Mouse (Mus musculus): ENCODE results near the gene Fhdc1.

The Fhdc1 gene

GRCm38 (mm10) chr3:84480006-84480897 lies at the start of gene Fhdc1:
TSS of gene Fhdc1 (minus strand) at chr3:84480429.
- DNase-seq (ENCODE audit: low spot score), result peak; percentile 77

- no peak for DNase-seq (ENCODE audit: low spot score)
These were observed 48.8 kb upstream of the Fhdc1 start for GRCm38 (mm10) chr3:84529021-84529420.

- no peak for DNase-seq (ENCODE audit: low spot score)
These were observed 44.7 kb upstream of the Fhdc1 start for GRCm38 (mm10) chr3:84524952-84525351.

GRCm38 (mm10) chr3:84516163-84516562 lies 35.9 kb upstream of the Fhdc1 start:
- no peak for DNase-seq (ENCODE audit: low spot score)

GRCm38 (mm10) chr3:84512774-84513515 lies 32.7 kb upstream of the Fhdc1 start:
- no peak for DNase-seq (ENCODE audit: low spot score)

- no peak for DNase-seq (ENCODE audit: low spot score)
These were observed 25.0 kb upstream of the Fhdc1 start for GRCm38 (mm10) chr3:84505193-84505592.

GRCm38 (mm10) chr3:84504291-84504690 lies 24.1 kb upstream of the Fhdc1 start:
- DNase-seq (ENCODE audit: low spot score), result no peak

GRCm38 (mm10) chr3:84502101-84502500 lies 21.9 kb upstream of the Fhdc1 start:
- no peak for DNase-seq (ENCODE audit: low spot score)

GRCm38 (mm10) chr3:84500491-84500890 lies 20.3 kb upstream of the Fhdc1 start:
- no peak for DNase-seq (ENCODE audit: low spot score)

GRCm38 (mm10) chr3:84497718-84498117 lies 17.5 kb upstream of the Fhdc1 start:
- DNase-seq (ENCODE audit: low spot score), result no peak

- DNase-seq (ENCODE audit: low spot score), result no peak
These were observed 12.4 kb upstream of the Fhdc1 start for GRCm38 (mm10) chr3:84492657-84493056.

GRCm38 (mm10) chr3:84492148-84492547 lies 11.9 kb upstream of the Fhdc1 start:
- no peak for DNase-seq (ENCODE audit: low spot score)

GRCm38 (mm10) chr3:84488716-84489115 lies 8.5 kb upstream of the Fhdc1 start:
- DNase-seq (ENCODE audit: low spot score), result no peak

- no peak for DNase-seq (ENCODE audit: low spot score)
These were observed 4.7 kb upstream of the Fhdc1 start for GRCm38 (mm10) chr3:84484891-84485290.

GRCm38 (mm10) chr3:84484333-84484732 lies 4.1 kb upstream of the Fhdc1 start:
- no peak for DNase-seq (ENCODE audit: low spot score)

GRCm38 (mm10) chr3:84482121-84482520 lies 1.9 kb upstream of the Fhdc1 start:
- DNase-seq (ENCODE audit: low spot score), result no peak

- DNase-seq (ENCODE audit: low spot score), result peak; percentile 57
These were observed 875 bp upstream of the Fhdc1 start for GRCm38 (mm10) chr3:84481104-84481503.

GRCm38 (mm10) chr3:84479293-84480005 lies 780 bp downstream of the Fhdc1 start:
- peak; percentile 69 for DNase-seq (ENCODE audit: low spot score)

GRCm38 (mm10) chr3:84478896-84479292 lies 1.3 kb downstream of the Fhdc1 start:
- DNase-seq (ENCODE audit: low spot score), result no peak

- DNase-seq (ENCODE audit: low spot score), result no peak
These were observed 2.0 kb downstream of the Fhdc1 start for GRCm38 (mm10) chr3:84478195-84478594.

- no peak for DNase-seq (ENCODE audit: low spot score)
These were observed 2.7 kb downstream of the Fhdc1 start for GRCm38 (mm10) chr3:84477498-84477897.

GRCm38 (mm10) chr3:84474981-84475775 lies 5.1 kb downstream of the Fhdc1 start:
- DNase-seq (ENCODE audit: low spot score), result no peak

Data from ovary, postnatal 36 days (tissue).